Mouse (Mus musculus) layer of hippocampus, adult 9-10 months (tissue): ENCODE data around the gene Myh2.

Source experiments
- DNase-seq: peaks from one replicate; pipeline ENCODE4 v3.0.0; 2022; ENCODE audit warnings: low spot score

Myh2 gene

DNA sequence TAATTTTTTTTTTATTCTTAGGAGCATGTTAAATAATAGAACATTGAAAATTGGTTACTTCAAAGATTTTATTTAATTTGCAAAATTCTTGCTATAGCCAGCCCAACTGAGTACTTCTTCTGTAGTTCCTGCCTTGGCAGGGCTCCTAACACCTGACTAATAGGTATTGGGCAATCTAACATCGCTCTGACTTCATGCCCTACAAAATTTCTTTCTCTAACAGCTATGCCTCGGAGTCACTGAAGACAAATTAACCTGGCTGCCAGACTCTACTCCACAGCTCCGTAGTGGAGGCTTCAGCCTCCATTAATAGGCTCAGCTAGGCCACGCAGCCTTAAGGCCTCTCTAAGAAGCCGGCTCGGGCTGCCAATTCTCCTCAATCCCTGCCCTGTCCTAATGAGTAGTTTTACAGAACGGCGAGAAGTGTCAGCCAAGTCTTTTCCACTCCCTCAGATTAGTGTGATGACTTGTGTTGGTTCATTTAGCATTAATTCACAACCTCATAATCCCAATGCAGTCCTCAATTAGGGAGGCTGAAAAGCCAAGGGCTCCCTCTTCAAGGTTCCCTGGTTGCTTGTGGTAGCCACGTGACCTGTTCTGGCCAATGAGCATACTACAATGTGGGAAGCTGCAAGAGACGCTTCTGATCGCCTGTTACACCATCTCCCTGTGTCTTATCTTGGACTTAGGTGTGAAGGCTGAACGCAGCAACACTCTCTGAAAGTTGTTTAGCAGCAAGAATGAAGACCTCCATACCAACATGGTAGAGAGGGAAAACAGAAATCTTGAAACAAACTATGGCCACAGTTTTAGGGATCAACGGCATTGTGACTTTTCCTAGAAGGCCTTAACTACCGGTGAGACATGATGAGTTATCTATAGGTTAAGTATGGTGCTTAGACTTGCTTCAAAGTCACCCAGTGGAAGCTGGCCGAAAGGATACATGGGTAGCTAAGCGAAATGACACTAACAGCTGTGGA is 18.9 kb upstream of the Myh2 start:
- no peak for DNase-seq

GRCm38 (mm10) chr11:67153123-67153522 is 17.7 kb upstream of the Myh2 start:
- no peak for DNase-seq

GRCm38 (mm10) chr11:67153843-67154242 is 17.0 kb upstream of the Myh2 start:
- no peak for DNase-seq

- DNase-seq, result no peak
Observed at GRCm38 (mm10) chr11:67155650-67156049, 15.2 kb upstream of the Myh2 start.

- DNase-seq, result no peak
Observed at GRCm38 (mm10) chr11:67160131-67160530, 10.7 kb upstream of the Myh2 start.

- no peak for DNase-seq
Observed at GRCm38 (mm10) chr11:67163701-67164100, 7.1 kb upstream of the Myh2 start.

DNA sequence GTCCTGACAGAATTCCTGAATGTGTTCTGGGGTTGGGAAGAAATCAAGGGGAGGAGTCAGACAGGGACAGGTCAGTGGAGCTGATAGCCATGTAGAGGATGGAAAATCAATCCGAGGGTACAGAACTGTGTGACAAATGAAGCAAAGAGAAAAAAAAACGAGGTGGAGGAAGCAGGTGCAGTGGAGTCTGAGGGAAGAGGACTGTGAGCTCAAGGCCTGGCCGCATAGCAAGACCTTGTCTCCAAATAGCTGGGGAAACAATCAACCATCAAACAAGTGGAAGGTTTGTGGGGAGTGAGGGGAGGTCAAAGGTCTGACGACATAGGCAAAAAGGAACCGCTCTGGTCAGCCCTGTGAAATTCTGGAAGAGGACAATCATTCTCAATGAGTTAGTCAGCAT is 6.0 kb upstream of the Myh2 start:
- DNase-seq, result no peak

DNA sequence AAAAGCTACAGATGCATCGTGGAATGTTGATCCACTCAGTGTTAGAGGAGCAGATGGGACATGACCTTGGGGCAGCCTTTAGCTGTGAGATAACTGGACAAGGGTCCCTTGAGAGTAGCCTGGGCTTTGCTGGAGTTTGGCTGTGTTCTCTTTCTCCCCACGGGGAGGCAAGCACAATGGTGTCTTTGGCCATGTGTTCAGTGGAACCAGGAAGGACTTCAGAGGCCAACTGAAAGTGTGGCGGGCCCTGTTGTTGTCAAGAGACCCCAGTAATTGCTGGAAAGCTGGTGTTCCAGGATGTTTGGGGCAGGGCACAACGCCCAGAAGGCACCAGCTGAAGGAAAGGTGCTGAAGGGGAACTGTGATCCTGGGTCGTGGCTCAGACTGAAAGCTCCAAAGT is 1.5 kb upstream of the Myh2 start:
- no peak for DNase-seq

GRCm38 (mm10) chr11:67172439-67172838 is 1.6 kb downstream of the Myh2 start:
- no peak for DNase-seq

- no peak for DNase-seq
Observed at GRCm38 (mm10) chr11:67176376-67176775, 5.5 kb downstream of the Myh2 start.

GRCm38 (mm10) chr11:67190316-67190715 is 19.5 kb downstream of the Myh2 start:
- no peak for DNase-seq

- DNase-seq, result no peak
Observed at GRCm38 (mm10) chr11:67190814-67191213, 20.0 kb downstream of the Myh2 start.

DNA sequence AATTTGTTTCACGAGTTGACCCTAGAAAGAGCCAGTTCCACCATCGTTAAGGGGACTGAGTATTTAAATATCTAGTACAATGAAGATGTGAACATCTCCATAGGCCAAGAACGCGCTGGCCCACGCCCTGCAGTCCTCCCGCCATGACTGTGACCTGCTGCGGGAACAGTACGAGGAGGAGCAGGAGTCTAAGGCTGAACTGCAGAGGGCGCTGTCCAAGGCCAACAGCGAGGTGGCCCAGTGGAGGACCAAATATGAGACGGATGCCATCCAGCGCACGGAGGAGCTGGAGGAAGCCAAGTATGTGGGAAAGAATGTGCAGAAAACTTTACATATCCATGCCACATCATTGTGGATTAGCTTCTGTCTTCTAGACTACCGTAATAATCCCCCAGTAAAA is 20.7 kb downstream of the Myh2 start:
- DNase-seq, result no peak

- no peak for DNase-seq
Observed at GRCm38 (mm10) chr11:67199321-67199720, 28.5 kb downstream of the Myh2 start.

DNA sequence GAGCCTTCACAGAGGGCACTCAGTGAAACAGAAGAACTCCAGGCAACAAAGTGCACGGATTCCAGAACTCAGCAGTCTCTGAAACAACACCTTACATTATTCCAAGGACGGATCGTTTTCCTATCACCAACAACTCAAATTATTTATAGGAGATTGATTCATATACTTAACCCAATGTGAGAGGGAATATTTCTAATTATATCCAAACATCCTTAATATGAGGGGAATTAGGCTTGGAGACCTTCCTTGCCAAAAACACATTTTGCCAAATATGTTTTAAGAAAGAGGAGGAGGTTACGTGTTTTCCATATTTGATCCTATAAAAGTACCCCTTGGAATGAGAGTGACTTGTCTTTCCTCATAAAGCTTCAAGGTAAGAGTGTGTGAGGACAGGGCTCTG is 28.9 kb downstream of the Myh2 start, which contains the start of gene Myh1:
Myh1 (plus strand) TSS at position 301 of the 400 bp plus-strand sequence.
- no peak for DNase-seq

DNA sequence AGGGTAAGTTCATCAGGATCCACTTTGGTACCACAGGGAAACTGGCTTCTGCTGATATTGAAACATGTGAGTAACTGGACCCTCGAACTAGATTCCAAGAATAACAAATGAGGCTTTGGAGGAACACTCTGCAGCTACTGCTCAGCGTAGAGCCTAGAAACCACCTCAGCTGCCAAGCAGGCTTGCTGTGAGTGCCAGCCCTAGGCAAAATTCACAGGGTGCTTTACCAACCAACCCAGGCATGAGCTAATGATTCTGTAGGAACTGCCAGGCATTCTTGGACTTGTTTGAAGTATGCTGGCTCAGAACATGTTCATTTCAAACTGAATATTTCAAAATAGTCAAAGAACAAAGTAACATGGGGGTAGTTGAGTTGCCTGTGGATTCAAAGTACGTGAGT is 33.9 kb downstream of the Myh2 start:
- no peak for DNase-seq

DNA sequence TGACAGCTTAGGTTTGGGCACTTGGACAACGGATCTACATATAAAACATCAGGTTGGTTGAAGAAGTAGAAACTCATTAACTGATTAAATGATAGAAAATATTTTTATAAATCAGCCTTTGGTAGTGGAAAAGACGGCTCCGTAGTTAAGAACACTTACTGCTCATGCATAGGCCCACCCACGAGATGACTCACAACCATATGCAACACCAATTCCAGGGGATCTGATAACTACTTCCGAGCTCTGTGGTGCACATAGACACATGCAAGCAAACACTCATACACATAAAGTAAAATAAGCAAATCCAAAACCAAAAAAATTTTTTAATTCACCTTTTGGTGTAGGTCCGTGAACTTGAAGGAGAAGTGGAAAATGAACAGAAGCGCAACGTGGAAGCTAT is 51.0 kb downstream of the Myh2 start:
- no peak for DNase-seq

DNA sequence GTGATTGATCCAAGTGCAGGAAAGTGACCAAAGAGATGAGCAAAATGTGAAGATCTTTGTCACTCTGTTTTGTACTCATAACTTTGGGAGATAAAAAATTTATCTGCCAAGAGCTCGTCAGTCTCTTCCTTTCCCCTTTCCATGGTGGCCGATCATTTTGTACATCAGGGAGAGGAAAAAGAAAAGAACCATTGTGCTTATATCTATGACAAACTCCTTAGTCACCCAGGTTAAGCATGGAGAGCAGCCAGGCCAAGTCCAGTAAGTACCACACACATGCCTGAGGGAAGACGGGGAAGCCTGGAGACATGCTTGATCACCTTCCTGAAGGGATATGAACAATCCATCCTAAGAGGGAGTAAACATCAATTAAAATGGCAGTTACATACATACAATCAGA is 53.6 kb downstream of the Myh2 start:
- no peak for DNase-seq

DNA sequence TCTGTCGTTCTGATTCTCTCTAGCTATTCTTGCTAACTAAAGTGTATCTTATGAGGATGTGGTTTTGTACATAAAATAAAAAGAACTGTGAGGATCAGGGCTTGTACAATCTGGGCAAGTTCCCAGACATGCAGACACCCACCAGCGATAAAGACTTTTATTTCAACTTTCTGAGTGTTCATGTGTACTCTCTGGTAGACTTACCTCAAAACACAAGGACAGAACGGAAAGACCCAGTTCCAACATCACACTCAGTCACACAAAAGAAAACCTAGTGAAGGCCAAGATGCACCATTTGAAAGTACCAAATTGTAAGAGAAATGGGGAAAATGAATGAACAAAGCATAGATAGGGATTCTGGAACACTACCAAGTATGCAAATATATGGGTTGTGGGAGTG is 57.9 kb downstream of the Myh2 start:
- DNase-seq, result no peak

DNA sequence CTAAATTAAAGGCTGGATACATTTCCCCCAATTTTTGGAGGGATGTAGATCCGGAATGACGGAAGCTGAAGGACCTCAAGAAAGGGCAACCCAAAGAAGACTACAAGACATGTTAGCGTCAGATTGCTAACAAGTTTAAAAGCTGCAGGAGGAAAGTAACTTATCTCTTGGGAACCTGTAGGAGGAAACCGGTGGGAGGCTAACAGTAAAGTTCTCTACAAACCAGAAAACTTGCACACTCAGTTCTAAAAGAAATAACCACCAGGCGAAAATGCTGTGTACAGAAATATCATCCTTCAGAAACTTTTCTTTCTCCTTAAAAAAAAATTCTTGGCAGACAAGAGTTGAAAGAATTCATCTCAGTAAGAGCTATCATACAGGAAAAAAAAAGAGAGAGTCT is 58.3 kb downstream of the Myh2 start:
- no peak for DNase-seq

DNA sequence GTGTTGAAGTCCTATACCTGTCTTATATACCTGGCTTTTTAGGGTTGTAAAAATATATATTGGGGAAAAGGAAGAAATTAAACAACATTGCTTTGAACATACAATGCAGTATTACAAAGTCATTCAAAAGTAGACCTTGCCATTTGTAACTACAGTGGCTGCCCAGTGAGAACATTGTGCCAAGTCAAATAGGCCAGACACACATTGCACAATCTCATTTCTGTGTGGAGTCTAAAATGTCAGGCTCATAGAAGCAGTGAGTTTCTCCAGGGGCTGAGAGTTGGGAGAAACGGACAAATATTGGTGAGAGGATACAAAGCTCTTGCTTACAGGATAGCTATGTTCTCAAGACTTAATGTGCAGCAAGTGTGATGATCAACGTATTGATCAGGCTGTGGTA is 59.1 kb downstream of the Myh2 start:
- DNase-seq, result no peak

DNA sequence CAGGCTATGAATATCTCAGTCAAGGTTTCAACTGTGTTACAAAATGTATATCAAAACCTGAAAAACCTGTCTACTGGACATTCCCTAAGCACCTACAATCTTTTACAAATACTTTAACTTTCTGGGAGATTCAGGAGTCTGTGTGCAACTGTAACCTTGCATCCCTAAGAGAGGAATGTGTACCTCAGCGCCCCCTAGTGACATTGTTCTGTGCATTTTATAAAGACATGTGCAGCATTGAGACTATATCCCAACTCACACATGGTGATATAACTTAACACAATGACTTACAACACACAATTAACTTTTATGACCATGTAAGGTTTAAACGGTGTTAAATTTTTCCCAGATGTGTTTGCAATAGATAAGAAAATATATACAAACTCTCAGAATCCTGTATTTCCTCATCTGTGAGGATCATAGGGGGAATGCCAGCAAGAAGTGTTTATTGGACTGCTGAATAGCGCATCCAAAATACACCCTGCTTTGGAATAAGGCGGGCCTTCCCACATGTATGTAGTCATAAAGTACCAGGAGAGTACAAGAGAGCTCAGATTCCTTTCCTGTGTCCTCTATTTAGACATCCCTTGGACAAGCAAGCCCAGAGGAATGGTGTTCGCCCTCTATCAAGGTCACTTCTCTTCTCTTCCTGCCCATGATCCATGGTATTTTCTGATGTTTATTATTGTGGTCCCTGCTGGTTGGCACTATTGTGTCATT is 65.0 kb downstream of the Myh2 start:
- peak; percentile 49 for DNase-seq

- DNase-seq, result no peak
Observed at GRCm38 (mm10) chr11:67236799-67237198, 66.0 kb downstream of the Myh2 start.
